Mouse (Mus musculus) CH12.LX (cell line): ENCODE measurements around the gene Srsf7. TPM values are rescaled to one million over a fixed set of nuclear protein-coding genes. Genes with fewer than 3 reads are reported as not detected.
"Not testable (repeated sequence)": the region's sequence is repeated elsewhere in the genome, so short reads cannot be mapped to it uniquely, and the experiment has no call there.

ENCODE experiments used
- DNase-seq: peaks from one replicate; pipeline ENCODE4 v3.0.0-alpha.2; 2013; ENCODE audit errors: extremely low read depth
- H3K27ac ChIP-seq: 2 replicates; pipeline ENCODE4 v1.5.1; 2012; ENCODE audit warnings: low read depth, mild to moderate bottlenecking, control low read depth, moderate library complexity; ENCODE audit not compliant: insufficient read depth
- H3K27me3 ChIP-seq: replicated peaks from 2 replicates; pipeline ENCODE3; 2012; ENCODE audit warnings: inconsistent platforms
- H3K36me3 ChIP-seq, 2 experiments: replicated peaks in 1 of 2; 2 replicates each; pipeline versions ENCODE3 to v1.6.1; 2012; ENCODE audit warnings: inconsistent platforms in 1 of 2, low read length in 1 of 2, mild to moderate bottlenecking in 1 of 2, mixed read lengths in 1 of 2, moderate library complexity in 1 of 2; ENCODE audit not compliant: control insufficient read depth in 1 of 2, insufficient read depth in 1 of 2
- H3K4me1 ChIP-seq, 2 experiments: 2 replicates each; pipeline ENCODE4 v1.6.1; 2012; ENCODE audit warnings: inconsistent platforms in 1 of 2, moderate library complexity in 1 of 2; ENCODE audit not compliant: insufficient read depth in 2 of 2, control insufficient read depth in 1 of 2
- H3K4me2 ChIP-seq: 2 replicates; pipeline ENCODE4 v1.6.1; 2012; ENCODE audit warnings: low read depth, mild to moderate bottlenecking, control low read depth; ENCODE audit not compliant: poor library complexity, insufficient read depth, severe bottlenecking
- H3K4me3 ChIP-seq, 3 experiments: fragments of 150-350 bp in 1 of 3; sonication (generic) in 1 of 3; replicated peaks in 1 of 3; 2 replicates each; pipeline versions ENCODE3 to v1.5.1; 2011 to 2012; ENCODE audit warnings: low read depth in 2 of 3, low read length in 2 of 3, mild to moderate bottlenecking in 2 of 3, moderate library complexity in 2 of 3, control low read depth in 1 of 3, improper control_type of control experiment in 1 of 3, inconsistent platforms in 1 of 3, mixed read lengths in 1 of 3; ENCODE audit not compliant: poor library complexity in 1 of 3
- H3K79me2 ChIP-seq: replicated peaks from 2 replicates; pipeline ENCODE4 v1.6.1; 2012; ENCODE audit warnings: mild to moderate bottlenecking, moderate library complexity; ENCODE audit not compliant: control insufficient read depth, poor library complexity, insufficient read depth, severe bottlenecking; ENCODE audit errors: extremely low read depth
- H3K9ac ChIP-seq: 2 replicates; pipeline ENCODE4 v1.6.1; 2012; ENCODE audit warnings: low read depth, mild to moderate bottlenecking, control low read depth, moderate library complexity; ENCODE audit not compliant: insufficient read depth
- H3K9me3 ChIP-seq: replicated peaks from 2 replicates; pipeline ENCODE3; 2012; ENCODE audit warnings: low read length, inconsistent platforms, mixed read lengths
- BHLHE40 ChIP-seq: IDR thresholded peaks from 2 replicates; pipeline ENCODE4 v1.6.1; 2011; ENCODE audit warnings: mild to moderate bottlenecking, low read depth, low read length, improper control_type of control experiment
- CHD1 ChIP-seq: IDR thresholded peaks from 2 replicates; pipeline ENCODE4 v1.6.1; 2012; ENCODE audit warnings: low read depth, low read length, improper control_type of control experiment, inconsistent platforms
- CHD2 ChIP-seq: IDR thresholded peaks from 2 replicates; pipeline ENCODE4 v1.6.1; 2011; ENCODE audit warnings: low read length, improper control_type of control experiment
- CTCF ChIP-seq, 2 experiments: IDR thresholded peaks in 1 of 2; conservative IDR thresholded peaks in 1 of 2; 2 replicates each; pipeline ENCODE4 v1.5.1; 2011 to 2012; ENCODE audit warnings: low read depth in 2 of 2, low read length in 2 of 2, improper control_type of control experiment in 1 of 2, inconsistent platforms in 1 of 2, mild to moderate bottlenecking in 1 of 2, moderate library complexity in 1 of 2
- E2F4 ChIP-seq: IDR thresholded peaks from 2 replicates; pipeline ENCODE4 v1.6.1; 2011; ENCODE audit warnings: low read depth, low read length, improper control_type of control experiment; ENCODE audit not compliant: insufficient replicate concordance
- ELF1 ChIP-seq: IDR thresholded peaks from 2 replicates; pipeline ENCODE4 v1.6.1; 2014; ENCODE audit warnings: low read depth, mild to moderate bottlenecking, inconsistent platforms, low read length, improper control_type of control experiment
- EP300 ChIP-seq: IDR thresholded peaks from 2 replicates; pipeline ENCODE4 v1.6.1; 2011; ENCODE audit warnings: low read length, improper control_type of control experiment
- ETS1 ChIP-seq: conservative IDR thresholded peaks from 2 replicates; pipeline ENCODE4 v1.6.1; 2012; ENCODE audit warnings: low read depth, mild to moderate bottlenecking, inconsistent platforms, low read length, improper control_type of control experiment, moderate library complexity
- GABPA ChIP-seq: IDR thresholded peaks from 2 replicates; pipeline ENCODE4 v1.6.1; 2012; ENCODE audit warnings: low read depth, low read length, improper control_type of control experiment, inconsistent platforms; ENCODE audit not compliant: insufficient replicate concordance
- HCFC1 ChIP-seq: IDR thresholded peaks from 2 replicates; pipeline ENCODE4 v1.6.1; 2012; ENCODE audit warnings: low read depth, mild to moderate bottlenecking, inconsistent platforms, low read length, improper control_type of control experiment
- IRF4 ChIP-seq: IDR thresholded peaks from 2 replicates; pipeline ENCODE4 v1.6.1; 2014; ENCODE audit warnings: low read depth, mild to moderate bottlenecking, inconsistent platforms, low read length, improper control_type of control experiment
- JUN ChIP-seq: IDR thresholded peaks from 2 replicates; pipeline ENCODE4 v1.6.1; 2011; ENCODE audit warnings: low read depth, mild to moderate bottlenecking, low read length, improper control_type of control experiment, moderate library complexity; ENCODE audit not compliant: insufficient read depth
- JUND ChIP-seq: conservative IDR thresholded peaks from 2 replicates; pipeline ENCODE4 v1.6.1; 2011; ENCODE audit warnings: low read depth, low read length, improper control_type of control experiment
- KAT2A ChIP-seq: IDR thresholded peaks from 2 replicates; pipeline ENCODE4 v1.6.1; 2012; ENCODE audit warnings: low read length, improper control_type of control experiment, inconsistent platforms; ENCODE audit not compliant: insufficient replicate concordance
- MAFK ChIP-seq: IDR thresholded peaks from 2 replicates; pipeline ENCODE4 v1.6.1; 2011; ENCODE audit warnings: low read length, improper control_type of control experiment; ENCODE audit not compliant: insufficient replicate concordance
- MAX ChIP-seq: IDR thresholded peaks from 2 replicates; pipeline ENCODE4 v1.6.1; 2011; ENCODE audit warnings: low read length, improper control_type of control experiment
- MAZ ChIP-seq: IDR thresholded peaks from 2 replicates; pipeline ENCODE4 v1.6.1; 2012; ENCODE audit warnings: low read depth, mild to moderate bottlenecking, inconsistent platforms, low read length, improper control_type of control experiment, moderate library complexity
- MEF2A ChIP-seq: IDR thresholded peaks from 2 replicates; pipeline ENCODE4 v1.6.1; 2014; ENCODE audit warnings: low read depth, mild to moderate bottlenecking, inconsistent platforms, low read length, improper control_type of control experiment, borderline replicate concordance
- MXI1 ChIP-seq: IDR thresholded peaks from 2 replicates; pipeline ENCODE4 v1.6.1; 2011; ENCODE audit warnings: mild to moderate bottlenecking, low read depth, low read length, improper control_type of control experiment
- MYC ChIP-seq: IDR thresholded peaks from 2 replicates; pipeline ENCODE4 v1.6.1; 2011; ENCODE audit warnings: low read depth, mild to moderate bottlenecking, improper control_type of control experiment, low read length
- NELFE ChIP-seq: IDR thresholded peaks from 2 replicates; pipeline ENCODE4 v1.6.1; 2011; ENCODE audit warnings: low read depth, low read length, improper control_type of control experiment
- NRF1 ChIP-seq: IDR thresholded peaks from 2 replicates; pipeline ENCODE4 v1.6.1; 2014; ENCODE audit warnings: low read depth, mild to moderate bottlenecking, inconsistent platforms, low read length, improper control_type of control experiment, moderate library complexity
- PAX5 ChIP-seq: IDR thresholded peaks from 2 replicates; pipeline ENCODE4 v1.6.1; 2012; ENCODE audit warnings: low read length, inconsistent platforms, mixed read lengths
- POLR2A ChIP-seq: IDR thresholded peaks from 2 replicates; pipeline ENCODE4 v1.6.1; 2011; ENCODE audit warnings: low read depth, mild to moderate bottlenecking, improper control_type of control experiment, low read length
- POLR2AphosphoS2 ChIP-seq: IDR thresholded peaks from 2 replicates; pipeline ENCODE4 v1.6.1; 2011; ENCODE audit warnings: low read depth, low read length, improper control_type of control experiment
- RAD21 ChIP-seq: IDR thresholded peaks from 2 replicates; pipeline ENCODE4 v1.6.1; 2011; ENCODE audit warnings: low read depth, mild to moderate bottlenecking, low read length, improper control_type of control experiment, moderate library complexity
- RCOR1 ChIP-seq: conservative IDR thresholded peaks from 2 replicates; pipeline ENCODE4 v1.6.1; 2012; ENCODE audit warnings: low read depth, mild to moderate bottlenecking, inconsistent platforms, low read length, improper control_type of control experiment
- SIN3A ChIP-seq: IDR thresholded peaks from 2 replicates; pipeline ENCODE4 v1.6.1; 2012; ENCODE audit warnings: low read length, improper control_type of control experiment, inconsistent platforms
- SMC3 ChIP-seq: IDR thresholded peaks from 2 replicates; pipeline ENCODE4 v1.6.1; 2011; ENCODE audit warnings: low read depth, low read length, improper control_type of control experiment
- TBP ChIP-seq: conservative IDR thresholded peaks from 2 replicates; pipeline ENCODE4 v1.6.1; 2011; ENCODE audit warnings: low read depth, low read length, improper control_type of control experiment
- TCF12 ChIP-seq: IDR thresholded peaks from 2 replicates; pipeline ENCODE4 v1.6.1; 2014; ENCODE audit warnings: low read depth, mild to moderate bottlenecking, inconsistent platforms, low read length, improper control_type of control experiment
- UBTF ChIP-seq: IDR thresholded peaks from 2 replicates; pipeline ENCODE4 v1.6.1; 2012; ENCODE audit warnings: low read depth, mild to moderate bottlenecking, inconsistent platforms, low read length, improper control_type of control experiment, moderate library complexity
- USF1 ChIP-seq: IDR thresholded peaks from 2 replicates; pipeline ENCODE4 v1.6.1; 2014; ENCODE audit warnings: low read depth, mild to moderate bottlenecking, inconsistent platforms, low read length, improper control_type of control experiment
- USF2 ChIP-seq: conservative IDR thresholded peaks from 2 replicates; pipeline ENCODE4 v1.6.1; 2011; ENCODE audit warnings: low read depth, low read length, improper control_type of control experiment
- ZC3H11A ChIP-seq: IDR thresholded peaks from 2 replicates; pipeline ENCODE4 v1.6.1; 2012; ENCODE audit warnings: low read depth, mild to moderate bottlenecking, inconsistent platforms, low read length, improper control_type of control experiment
- ZKSCAN1 ChIP-seq: IDR thresholded peaks from 2 replicates; pipeline ENCODE4 v1.6.1; 2012; ENCODE audit warnings: low read depth, inconsistent platforms, low read length, improper control_type of control experiment, borderline replicate concordance
- ZMIZ1 ChIP-seq: IDR thresholded peaks from 2 replicates; pipeline ENCODE4 v1.6.1; 2012; ENCODE audit warnings: low read depth, mild to moderate bottlenecking, inconsistent platforms, low read length, improper control_type of control experiment
- ZNF384 ChIP-seq: IDR thresholded peaks from 2 replicates; pipeline ENCODE4 v1.6.1; 2012; ENCODE audit warnings: low read depth, low read length, improper control_type of control experiment, inconsistent platforms
- dilution Hi-C: fragments of 300-500 bp; cut with MboI; formaldehyde crosslinking; loops from 2 replicates; pipeline ENCODE4 v1.14.3; 2020; ENCODE audit warnings: low sequenced_read_pairs; ENCODE audit not compliant: extremely low pct_unique_long_range_greater_than_20kb, extremely low pct_ligation_motif_present
- in situ Hi-C: fragments of 300-500 bp; cut with MboI; formaldehyde crosslinking; loops from 3 replicates; pipeline ENCODE4 v1.14.3; 2019; ENCODE audit warnings: low sequenced_read_pairs, low pct_ligation_motif_present, low pct_unique_long_range_greater_than_20kb, mixed read lengths
- polyA plus RNA-seq: library from polyadenylated mRNA; unstranded; fragments of >175 nt; gene quantifications from 2 replicates; pipeline ENCODE4 v1.2.1, GENCODE M21; 2012; ENCODE audit warnings: low read depth; ENCODE audit not compliant: insufficient read length
- total RNA-seq, 2 experiments: library from RNA; depleted of rRNA; stranded (reverse); fragments of 300-350 nt in 1 of 2; fragments of >200 nt in 1 of 2; gene quantifications; 2 replicates each; pipeline ENCODE4 v1.2.3; 2012 to 2014

Gene Srsf7
- total and polyA plus RNA-seq, 3 experiments, result 268 to 442 (median 383) TPM

DNA sequence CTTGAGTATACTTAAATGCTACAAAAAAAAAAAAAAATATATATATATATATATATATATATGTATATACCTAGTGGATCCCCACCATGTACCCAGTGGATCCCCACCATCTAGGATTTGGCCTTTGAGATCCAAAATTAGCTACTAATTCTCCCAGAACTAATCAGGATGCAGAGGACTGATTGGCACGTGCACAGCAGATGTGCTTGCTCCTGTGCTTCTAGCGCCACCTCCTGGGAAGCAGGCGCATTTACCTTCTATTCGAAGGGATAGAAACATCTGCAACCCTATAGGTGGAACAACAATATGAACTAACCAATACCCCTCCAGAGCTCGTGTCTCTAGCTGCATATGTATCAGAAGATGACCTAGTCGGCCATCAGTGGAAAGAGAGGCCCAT is 27.1 kb downstream of the Srsf7 start:
- Histone ChIP-seq H3K9ac (no peak overlapping the region), H3K27me3 (no peaks in the 10 kb centered on the region), H3K36me3 (no peaks in the 10 kb centered on the region), H3K4me2 (no peak overlapping the region), H3K27ac (no peak overlapping the region), H3K9me3 (no peaks in the 10 kb centered on the region), H3K4me3 (no peak overlapping the region), H3K4me1 (peaks cover 10 to 40% of the 10 kb centered on the region in 2 experiments), H3K79me2 (no peaks in the 10 kb centered on the region)
- TF ChIP-seq ETS1 (no peak), EP300 (no peak), SIN3A (0 out of 2 replicates have a peak, but pooled peaks have one; percentile 55), TCF12 (no peak), MAZ (no peak), IRF4 (no peak; the same call in 1 of the 2 replicates), RAD21 (peak; percentile 88), E2F4 (no peak), RCOR1 (no peak; the same call in 1 of the 2 replicates), ELF1 (no peak), PAX5 (no peak), TBP (no peak), CHD1 (no peak), MYC (peak; percentile 99), MEF2A (peak; percentile 61; the same call in 1 of the 2 replicates), GABPA (no peak), JUND (no peak), KAT2A (no peak), USF2 (no peak), ZNF384 (peak; percentile 77), MXI1 (0 out of 2 replicates have a peak, but pooled peaks have one; percentile 38), JUN (no peak), NRF1 (no peak), ZKSCAN1 (no peak), MAX (peak; percentile 88), POLR2AphosphoS2 (no peak), NELFE (no peak), MAFK (no peak), POLR2A (no peak), ZMIZ1 (no peak), ZC3H11A (peak; percentile 86), UBTF (no peak), BHLHE40 (peak; percentile 99), CHD2 (no peak), HCFC1 (no peak), SMC3 (peak; percentile 96), CTCF (conservative IDR thresholded peaks at IDR 0.05 in 1 of 2, IDR thresholded peaks at IDR 0.05 in 1 of 2; ENCODE audit: low read depth in 2 of 2, low read length in 2 of 2) (peak; percentile 59 to 93; a peak in 3 of 4 replicates), USF1 (no peak)
- dilution Hi-C loops (no loop called here), in situ Hi-C loops (loop anchor here (10.0 to 25.0 kb wide), 4 partner anchors 55 to 468 kb away; partner anchors contain the start of genes Atl2, Cyp1b1 and Galm)
- peak; percentile 84 for DNase-seq

DNA sequence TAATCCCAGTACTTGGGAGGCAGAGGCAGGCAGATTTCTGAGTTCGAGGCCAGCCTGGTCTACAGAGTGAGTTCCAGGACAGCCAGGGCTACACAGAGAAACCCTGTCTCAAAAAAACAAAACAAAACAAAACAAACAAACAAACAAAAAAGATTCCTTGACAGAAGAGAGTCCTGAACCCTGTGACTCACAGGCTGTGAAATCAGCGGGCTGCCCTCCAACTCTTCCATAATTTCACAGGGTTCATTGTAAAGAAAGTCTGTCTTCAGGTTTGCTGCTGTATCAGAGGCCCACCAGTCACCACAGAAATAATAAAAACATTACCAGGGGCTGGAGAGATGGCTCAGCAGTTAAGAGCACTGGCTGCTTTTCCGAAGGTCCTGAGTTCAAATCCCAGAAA is 28.3 kb downstream of the Srsf7 start:
- H3K36me3 ChIP-seq, H3K4me2 ChIP-seq, H3K4me3 ChIP-seq, H3K9ac ChIP-seq, H3K27ac ChIP-seq, H3K27me3 ChIP-seq, H3K9me3 ChIP-seq, dilution Hi-C loops, DNase-seq, H3K79me2 ChIP-seq: not testable (repeated sequence)
- in situ Hi-C loops, result loop anchor here (10.0 to 25.0 kb wide), 3 partner anchors 54 to 467 kb away; partner anchors contain the start of genes Atl2, Cyp1b1 and Galm
- peaks cover 16 to 41% of the 10 kb centered on the region in 2 experiments for H3K4me1 ChIP-seq
